Mouse (Mus musculus): ENCODE measurements around the gene Ctr9.

Gene Ctr9

GRCm38 (mm10) chr7:111098196-111098595 lies 69.4 kb downstream of the Ctr9 start:
- DNase-seq (ENCODE audit: low read depth, low spot score), result no peak
